Mouse (Mus musculus) heart, postnatal 0 days (tissue): Measurements from ENCODE around the gene Tmem208. TPM values are rescaled to one million over a fixed set of nuclear protein-coding genes. Genes with fewer than 3 reads are reported as not detected.

Experiments
- ATAC-seq: fragments of 200-750 bp; cut with Nextera tagmentation; 2 replicates; pipeline ENCODE4 v1.8.0; 2017; ENCODE audit warnings: low read depth, moderate number of reproducible peaks, moderate library complexity; ENCODE audit not compliant: insufficient read depth
- DNase-seq: peaks from one replicate; pipeline ENCODE4 v3.0.0-alpha.2; 2016; ENCODE audit warnings: low spot score
- H3K27ac ChIP-seq: fragments of 300-500 bp; sonication (generic); 2 replicates; pipeline ENCODE4 v1.5.1; 2014; ENCODE audit warnings: low read depth, mild to moderate bottlenecking
- H3K27me3 ChIP-seq: fragments of 300-500 bp; sonication (generic); 2 replicates; pipeline ENCODE4 v1.6.1; 2014; ENCODE audit warnings: low read length, mixed read lengths; ENCODE audit not compliant: control insufficient read depth, insufficient read depth
- H3K36me3 ChIP-seq: fragments of 300-500 bp; sonication (generic); replicated peaks from 2 replicates; pipeline ENCODE4 v1.6.1; 2014; ENCODE audit warnings: low read length, mixed read lengths; ENCODE audit not compliant: control insufficient read depth, insufficient read depth
- H3K4me1 ChIP-seq: fragments of 300-500 bp; sonication (generic); 2 replicates; pipeline ENCODE4 v1.6.1; 2014; ENCODE audit warnings: antibody characterized with exemption; ENCODE audit not compliant: control insufficient read depth, insufficient read depth
- H3K4me2 ChIP-seq: fragments of 300-500 bp; sonication (generic); 2 replicates; pipeline ENCODE4 v1.6.1; 2014; ENCODE audit warnings: low read depth, mild to moderate bottlenecking, low read length, moderate library complexity
- H3K4me3 ChIP-seq: fragments of 300-500 bp; sonication (generic); 2 replicates; pipeline ENCODE4 v1.5.1; 2014; ENCODE audit warnings: low read depth, low read length
- H3K9ac ChIP-seq: fragments of 300-500 bp; sonication (generic); replicated peaks from 2 replicates; pipeline ENCODE4 v1.6.1; 2014; ENCODE audit warnings: low read depth, low read length, mixed read lengths
- H3K9me3 ChIP-seq: fragments of 300-500 bp; sonication (generic); replicated peaks from 2 replicates; pipeline ENCODE4 v1.6.1; 2016; ENCODE audit warnings: low read length; ENCODE audit not compliant: control insufficient read depth
- CTCF ChIP-seq: IDR thresholded peaks from 2 replicates; pipeline ENCODE4 v1.5.1; 2016; ENCODE audit warnings: antibody characterized with exemption, control low read depth, low read depth
- EP300 ChIP-seq: IDR thresholded peaks from 2 replicates; pipeline ENCODE4 v1.6.1; 2016; ENCODE audit warnings: antibody characterized with exemption, low read depth
- WGBS: fragments of 180-500 bp; shearing (Covaris S2); extraction: QIAGEN DNeasy Blood & Tissue Kit; methylation state at CpG from one replicate; pipeline ENCODE4 v1.1.7; 2014; 5-methylcytosine and 5-hydroxymethylcytosine counted together
- microRNA counts: library from miRNA; unstranded; fragments of <30 nt; microRNA quantifications from one replicate; lab custom pipeline; 2015
- microRNA-seq: library from miRNA; unstranded; fragments of <30 nt; microRNA quantifications from one replicate; pipeline ENCODE4, GENCODE M21; 2016
- polyA plus RNA-seq: library from polyadenylated mRNA; unstranded; fragments of >200 nt; fragmentation: Nextera tagmentation; extraction: Ambion mirVana; gene quantifications from 2 replicates; pipeline ENCODE4 v1.2.1, GENCODE M21; 2015
- total RNA-seq: library from RNA; depleted of rRNA; stranded (reverse); fragments of >200 nt; gene quantifications from 2 replicates; pipeline ENCODE4 v1.2.3, GENCODE M21; 2014; ENCODE audit warnings: low replicate concordance; rRNA removed

The Tmem208 gene
- total and polyA plus RNA-seq, 2 experiments from 2014 or later = 66.2 to 81.0 TPM

- no peak overlapping the region for H3K9ac ChIP-seq
- WGBS = 25% methylated on average over 19 of the region's 19 CpGs
- ATAC-seq (peak; percentile 43), DNase-seq (peak; percentile 28)
- peaks cover 12% of the 10 kb centered on the region; the same call in 1 of the 2 replicates for H3K27me3 ChIP-seq
- H3K4me3 ChIP-seq = no peak overlapping the region
- H3K27ac ChIP-seq = no peak overlapping the region
- H3K36me3 ChIP-seq = no peaks in the 10 kb centered on the region
- 0 out of 2 replicates have a peak, but pooled peaks cover 3% of the 10 kb centered on the region for H3K4me1 ChIP-seq
- TF ChIP-seq EP300 (no peak), CTCF (no peak)
- peak overlapping the region; percentile 7 for H3K4me2 ChIP-seq
- H3K9me3 ChIP-seq = no peaks in the 10 kb centered on the region
Measured at GRCm38 (mm10) chr8:105378673-105379072, 52.5 kb downstream of the Tmem208 start.

DNA sequence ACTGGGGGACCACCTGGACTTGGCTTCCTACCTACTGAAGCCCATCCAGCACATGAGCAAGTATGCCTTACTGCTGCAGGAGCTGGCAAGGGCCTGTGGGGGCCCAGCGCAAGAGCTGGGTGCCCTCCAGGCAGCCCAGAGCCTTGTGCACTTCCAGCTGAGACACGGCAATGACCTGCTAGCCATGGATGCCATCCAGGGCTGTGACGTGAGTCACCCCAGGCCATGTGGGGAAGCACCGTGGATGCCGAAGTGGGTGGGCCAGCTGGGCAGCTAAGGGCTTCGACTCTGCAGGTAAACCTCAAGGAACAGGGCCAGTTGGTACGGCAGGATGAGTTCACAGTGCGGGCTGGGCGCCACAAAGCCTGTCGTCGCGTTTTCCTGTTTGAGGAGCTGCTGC, 54.2 kb downstream of the Tmem208 start:
- Histone ChIP-seq H3K4me2 (no peak overlapping the region), H3K27me3 (0 out of 2 replicates have a peak, but pooled peaks cover 7% of the 10 kb centered on the region), H3K9ac (no peak overlapping the region), H3K27ac (no peak overlapping the region), H3K4me3 (no peak overlapping the region), H3K4me1 (0 out of 2 replicates have a peak, but pooled peaks cover 3% of the 10 kb centered on the region), H3K36me3 (no peaks in the 10 kb centered on the region), H3K9me3 (no peaks in the 10 kb centered on the region)
- 82% methylated on average over 12 of the region's 12 CpGs for whole genome bisulfite sequencing
- TF ChIP-seq EP300 = no peak
- no peak for TF ChIP-seq CTCF
- ATAC-seq (no peak), DNase-seq (no peak)

- no peaks in the 10 kb centered on the region for H3K36me3 ChIP-seq
- no peaks in the 10 kb centered on the region for H3K27me3 ChIP-seq
- TF ChIP-seq CTCF (no peak), EP300 (no peak)
- WGBS = 91% methylated on average over 2 of the region's 2 CpGs
- no peak overlapping the region for H3K9ac ChIP-seq
- no peak for DNase-seq
- no peak for ATAC-seq
- no peak overlapping the region for H3K4me2 ChIP-seq
- no peak overlapping the region for H3K27ac ChIP-seq
- no peak overlapping the region for H3K4me3 ChIP-seq
- no peaks in the 10 kb centered on the region for H3K9me3 ChIP-seq
- peaks cover 17% of the 10 kb centered on the region for H3K4me1 ChIP-seq
Measured at GRCm38 (mm10) chr8:105384070-105384469, 57.9 kb downstream of the Tmem208 start.

MicroRNA genes within 50 kb of the gene (microRNA counts, 519-probe panel; counts per million panel counts)
- microRNA mmu-miR-328 (lab: Ali Mortazavi, UCI) = 4,291 counts per million, percentile 54 among the panel's probes with 10 or more counts

Small RNAs within 50 kb of the gene (microRNA-seq; reads per million reads assigned to microRNA genes)
- gene Gm27320 (not detected), gene Mir328 (638 reads per million, percentile 75 among the genes with 10 or more reads in this experiment)

Other genes with a start within 250 kb of the Tmem208 start
- gene Ces3b, start 242.6 kb upstream of the Tmem208 start, total RNA-seq = 0.50 and 1.7 TPM in 2 replicates
- 0.16 and 0.34 TPM in 2 replicates for gene Ces3b, start 242.6 kb upstream of the Tmem208 start, polyA plus RNA-seq
- gene Ces4a, start 194.6 kb upstream of the Tmem208 start, total RNA-seq = not detected in 2 replicates
- not detected in 2 replicates for gene Ces4a, start 194.6 kb upstream of the Tmem208 start, polyA plus RNA-seq
- 50.0 and 70.0 TPM in 2 replicates for gene Cbfb, start 155.7 kb upstream of the Tmem208 start, total RNA-seq
- 26.8 and 27.0 TPM in 2 replicates for gene Cbfb, start 155.7 kb upstream of the Tmem208 start, polyA plus RNA-seq
- gene D230025D16Rik, start 101.2 kb upstream of the Tmem208 start, total RNA-seq = 27.1 and 30.4 TPM in 2 replicates
- 14.3 and 15.2 TPM in 2 replicates for gene D230025D16Rik, start 101.2 kb upstream of the Tmem208 start, polyA plus RNA-seq
- gene B3gnt9, start 71.2 kb upstream of the Tmem208 start, total RNA-seq = 6.0 and 9.7 TPM in 2 replicates
- gene B3gnt9, start 71.2 kb upstream of the Tmem208 start, polyA plus RNA-seq = 7.3 and 7.7 TPM in 2 replicates
- gene Tradd, start 61.7 kb upstream of the Tmem208 start, total RNA-seq = 9.0 and 10.4 TPM in 2 replicates
- gene Tradd, start 61.7 kb upstream of the Tmem208 start, polyA plus RNA-seq = 16.7 and 17.6 TPM in 2 replicates
- 1.5 and 6.4 TPM in 2 replicates for gene Fbxl8, start 61.7 kb upstream of the Tmem208 start, total RNA-seq
- 3.6 and 4.3 TPM in 2 replicates for gene Fbxl8, start 61.7 kb upstream of the Tmem208 start, polyA plus RNA-seq
- gene Hsf4, start 56.6 kb upstream of the Tmem208 start, total RNA-seq = 2.1 TPM in 1 of 2 replicates, not detected in the other
- 0.34 and 0.43 TPM in 2 replicates for gene Hsf4, start 56.6 kb upstream of the Tmem208 start, polyA plus RNA-seq
- 6.8 and 13.2 TPM in 2 replicates for gene Nol3, start 50.2 kb upstream of the Tmem208 start, total RNA-seq
- 9.8 and 10.0 TPM in 2 replicates for gene Nol3, start 50.2 kb upstream of the Tmem208 start, polyA plus RNA-seq
- gene 4931428F04Rik, start 36.5 kb upstream of the Tmem208 start, total RNA-seq = 0.43 and 3.5 TPM in 2 replicates
- gene 4931428F04Rik, start 36.5 kb upstream of the Tmem208 start, polyA plus RNA-seq = 3.3 and 3.5 TPM in 2 replicates
- 6.1 and 10.6 TPM in 2 replicates for gene Exoc3l, start 30.3 kb upstream of the Tmem208 start, total RNA-seq
- gene Exoc3l, start 30.3 kb upstream of the Tmem208 start, polyA plus RNA-seq = 9.5 and 9.9 TPM in 2 replicates
- 19.2 and 27.9 TPM in 2 replicates for gene E2f4, start 28.7 kb upstream of the Tmem208 start, total RNA-seq
- 21.8 and 22.6 TPM in 2 replicates for gene E2f4, start 28.7 kb upstream of the Tmem208 start, polyA plus RNA-seq
- gene Elmo3, start 20.8 kb upstream of the Tmem208 start, total RNA-seq = 1.4 and 2.2 TPM in 2 replicates
- gene Elmo3, start 20.8 kb upstream of the Tmem208 start, polyA plus RNA-seq = 1.6 and 1.9 TPM in 2 replicates
- gene Lrrc29, start 76 bp upstream of the Tmem208 start, total RNA-seq = 4.0 and 5.8 TPM in 2 replicates
- gene Lrrc29, start 76 bp upstream of the Tmem208 start, polyA plus RNA-seq = 1.1 and 1.5 TPM in 2 replicates
- 6.4 and 6.9 TPM in 2 replicates for gene Fhod1, start 21.6 kb downstream of the Tmem208 start, total RNA-seq
- gene Fhod1, start 21.6 kb downstream of the Tmem208 start, polyA plus RNA-seq = 0.70 and 0.72 TPM in 2 replicates
- 1.2 and 3.9 TPM in 2 replicates for gene Slc9a5, start 22.5 kb downstream of the Tmem208 start, total RNA-seq
- 0.27 and 0.41 TPM in 2 replicates for gene Slc9a5, start 22.5 kb downstream of the Tmem208 start, polyA plus RNA-seq
- not detected in 2 replicates for gene Plekhg4, start 46.9 kb downstream of the Tmem208 start, total RNA-seq
- gene Plekhg4, start 46.9 kb downstream of the Tmem208 start, polyA plus RNA-seq = 0.03 and 0.08 TPM in 2 replicates
- not detected in 2 replicates for gene Kctd19, start 87.1 kb downstream of the Tmem208 start, total RNA-seq
- not detected in 2 replicates for gene Kctd19, start 87.1 kb downstream of the Tmem208 start, polyA plus RNA-seq
- 0.23 TPM in 1 of 2 replicates, not detected in the other for gene Lrrc36, start 87.2 kb downstream of the Tmem208 start, total RNA-seq
- 0.36 and 0.56 TPM in 2 replicates for gene Lrrc36, start 87.2 kb downstream of the Tmem208 start, polyA plus RNA-seq
- gene Tppp3, start 145.2 kb downstream of the Tmem208 start, total RNA-seq = 12.9 and 19.8 TPM in 2 replicates
- 37.8 and 42.3 TPM in 2 replicates for gene Tppp3, start 145.2 kb downstream of the Tmem208 start, polyA plus RNA-seq
- 37.8 and 56.2 TPM in 2 replicates for gene Zdhhc1, start 170.5 kb downstream of the Tmem208 start, total RNA-seq
- gene Zdhhc1, start 170.5 kb downstream of the Tmem208 start, polyA plus RNA-seq = 19.1 TPM in 2 replicates
- not detected in 2 replicates for gene Hsd11b2, start 192.4 kb downstream of the Tmem208 start, total RNA-seq
- 0.18 and 0.25 TPM in 2 replicates for gene Hsd11b2, start 192.4 kb downstream of the Tmem208 start, polyA plus RNA-seq
- gene Atp6v0d1, start 239.7 kb downstream of the Tmem208 start, total RNA-seq = 52.1 and 60.8 TPM in 2 replicates
- gene Atp6v0d1, start 239.7 kb downstream of the Tmem208 start, polyA plus RNA-seq = 57.5 and 58.9 TPM in 2 replicates